Mouse (Mus musculus): Measurements from ENCODE around the gene Rpl14.

The Rpl14 gene

GRCm38 (mm10) chr9:120571593-120572385 is 545 bp downstream of the Rpl14 start:
- no peak for DNase-seq (ENCODE audit: low spot score)

- DNase-seq (ENCODE audit: low spot score), result peak; percentile 38
Measured at GRCm38 (mm10) chr9:120575748-120576661, 4.8 kb downstream of the Rpl14 start.

GRCm38 (mm10) chr9:120576662-120577013 is 5.4 kb downstream of the Rpl14 start:
- peak; percentile 18 for DNase-seq (ENCODE audit: low spot score)

- peak; percentile 97 for DNase-seq (ENCODE audit: low spot score)
Measured at GRCm38 (mm10) chr9:120577133-120577651, 5.9 kb downstream of the Rpl14 start.

- DNase-seq (ENCODE audit: low spot score), result no peak
Measured at GRCm38 (mm10) chr9:120577706-120578405, 6.6 kb downstream of the Rpl14 start.

- DNase-seq (ENCODE audit: low spot score), result no peak
Measured at GRCm38 (mm10) chr9:120578701-120579100, 7.5 kb downstream of the Rpl14 start.

GRCm38 (mm10) chr9:120579808-120580207 is 8.6 kb downstream of the Rpl14 start:
- no peak for DNase-seq (ENCODE audit: low spot score)

GRCm38 (mm10) chr9:120581941-120582618 is 10.8 kb downstream of the Rpl14 start:
- peak; percentile 79 for DNase-seq (ENCODE audit: low spot score)

- DNase-seq (ENCODE audit: low spot score), result peak; percentile 98
Measured at GRCm38 (mm10) chr9:120582619-120583308, 11.5 kb downstream of the Rpl14 start.

- no peak for DNase-seq (ENCODE audit: low spot score)
Measured at GRCm38 (mm10) chr9:120583314-120583713, 12.1 kb downstream of the Rpl14 start.

- DNase-seq (ENCODE audit: low spot score), result peak; percentile 84
Measured at GRCm38 (mm10) chr9:120586546-120586945, 15.3 kb downstream of the Rpl14 start.

GRCm38 (mm10) chr9:120591490-120591889 is 20.2 kb downstream of the Rpl14 start:
- DNase-seq (ENCODE audit: low spot score), result peak; percentile 84

- DNase-seq (ENCODE audit: low spot score), result no peak
Measured at GRCm38 (mm10) chr9:120593383-120594101, 22.3 kb downstream of the Rpl14 start.

GRCm38 (mm10) chr9:120594839-120595238 is 23.6 kb downstream of the Rpl14 start:
- no peak for DNase-seq (ENCODE audit: low spot score)

- DNase-seq (ENCODE audit: low spot score), result no peak
Measured at GRCm38 (mm10) chr9:120595306-120595705, 24.1 kb downstream of the Rpl14 start.

GRCm38 (mm10) chr9:120601488-120602171 is 30.4 kb downstream of the Rpl14 start:
- DNase-seq (ENCODE audit: low spot score), result peak; percentile 83

GRCm38 (mm10) chr9:120602172-120602838 is 31.1 kb downstream of the Rpl14 start:
- DNase-seq (ENCODE audit: low spot score), result no peak

GRCm38 (mm10) chr9:120602839-120603511 is 31.7 kb downstream of the Rpl14 start:
- peak; percentile 93 for DNase-seq (ENCODE audit: low spot score)
